Mouse (Mus musculus) liver, postnatal 0 days (tissue): ENCODE data around the gene Errfi1. TPM values are rescaled to one million over a fixed set of nuclear protein-coding genes. Genes with fewer than 3 reads are reported as not detected.

Experiments
- ATAC-seq: fragments of 200-750 bp; cut with Nextera tagmentation; 2 replicates; pipeline ENCODE4 v1.8.0; 2017; ENCODE audit warnings: mild to moderate bottlenecking, moderate library complexity
- DNase-seq: peaks from one replicate; pipeline ENCODE4 v3.0.0-alpha.2; 2016
- H3K27ac ChIP-seq: fragments of 300-500 bp; sonication (generic); 2 replicates; pipeline ENCODE4 v1.5.1; 2014; ENCODE audit warnings: antibody characterized with exemption, moderate library complexity, mild to moderate bottlenecking, low read depth
- H3K27me3 ChIP-seq: fragments of 300-500 bp; sonication (generic); 2 replicates; pipeline ENCODE4 v1.6.1; 2014; ENCODE audit warnings: low read length, control low read depth, mixed read lengths; ENCODE audit not compliant: insufficient read depth
- H3K36me3 ChIP-seq: fragments of 300-500 bp; sonication (generic); replicated peaks from 2 replicates; pipeline ENCODE4 v1.6.1; 2014; ENCODE audit warnings: mild to moderate bottlenecking, control low read depth, low read length, moderate library complexity, mixed read lengths; ENCODE audit not compliant: insufficient read depth
- H3K4me1 ChIP-seq: fragments of 300-500 bp; sonication (generic); 2 replicates; pipeline ENCODE4 v1.6.1; 2014; ENCODE audit warnings: antibody characterized with exemption, mild to moderate bottlenecking, control low read depth; ENCODE audit not compliant: insufficient read depth
- H3K4me2 ChIP-seq: fragments of 300-500 bp; sonication (generic); 2 replicates; pipeline ENCODE4 v1.6.1; 2014; ENCODE audit warnings: low read depth, mild to moderate bottlenecking, low read length, moderate library complexity, mixed read lengths
- H3K4me3 ChIP-seq: fragments of 300-500 bp; sonication (generic); 2 replicates; pipeline ENCODE4 v1.5.1; 2014; ENCODE audit warnings: low read depth, low read length
- H3K9ac ChIP-seq: fragments of 300-500 bp; sonication (generic); replicated peaks from 2 replicates; pipeline ENCODE4 v1.6.1; 2014; ENCODE audit warnings: mild to moderate bottlenecking, moderate library complexity
- H3K9me3 ChIP-seq: fragments of 300-500 bp; sonication (generic); 2 replicates; pipeline ENCODE4 v1.6.1; 2016; ENCODE audit warnings: mild to moderate bottlenecking, control low read depth, low read length, mixed read lengths
- CTCF ChIP-seq: sonication (generic); IDR thresholded peaks from 2 replicates; pipeline ENCODE4 v1.5.1; 2016; ENCODE audit warnings: antibody characterized with exemption, low read depth
- EP300 ChIP-seq: IDR thresholded peaks from 2 replicates; pipeline ENCODE4 v1.6.1; 2016; ENCODE audit warnings: antibody characterized with exemption, low read depth, mild to moderate bottlenecking
- WGBS: fragments of 180-500 bp; shearing (Covaris S2); extraction: QIAGEN DNeasy Blood & Tissue Kit; methylation state at CpG from one replicate; pipeline ENCODE4 v1.1.7; 2014; ENCODE audit not compliant: insufficient replicate concordance; 5-methylcytosine and 5-hydroxymethylcytosine counted together
- polyA plus RNA-seq: library from polyadenylated mRNA; unstranded; fragments of >200 nt; fragmentation: Nextera tagmentation; extraction: Ambion mirVana; gene quantifications from 2 replicates; pipeline ENCODE4 v1.2.1, GENCODE M21; 2015

Gene Errfi1
- polyA plus RNA-seq, 1 experiment from 2014 or later = 141 TPM

GRCm38 (mm10) chr4:150913743-150914142 lies 60.0 kb downstream of the Errfi1 start:
- peaks cover 34% of the 10 kb centered on the region for H3K4me1 ChIP-seq
- 13% methylated on average over 12 of the region's 12 CpGs for WGBS
- peak overlapping the region; percentile 81 for H3K4me3 ChIP-seq
- ATAC-seq = no peak
- TF ChIP-seq CTCF (no peak), EP300 (no peak)
- H3K9ac ChIP-seq = peak overlapping the region; percentile 86
- H3K27ac ChIP-seq = peak overlapping the region; percentile 97
- peak overlapping the region; percentile 80 for H3K4me2 ChIP-seq
- H3K36me3 ChIP-seq = no peaks in the 10 kb centered on the region
- no peaks in the 10 kb centered on the region for H3K27me3 ChIP-seq
- DNase-seq = no peak
- H3K9me3 ChIP-seq = no peaks in the 10 kb centered on the region

GRCm38 (mm10) chr4:150914290-150914733 lies 60.6 kb downstream of the Errfi1 start, which contains the start of the genes Park7 and Tnfrsf9:
Park7 (minus strand) TSS chr4:150914437.
Tnfrsf9 (plus strand) TSS chr4:150914562.
- Histone ChIP-seq H3K9me3 (no peaks in the 10 kb centered on the region), H3K27ac (peak within 1 kb of the TSS; percentile 97), H3K9ac (peak within 1 kb of the TSS; percentile 86), H3K4me2 (peak within 1 kb of the TSS; percentile 80), H3K27me3 (no peaks in the 10 kb centered on the region), H3K4me3 (peak within 1 kb of the TSS; percentile 81), H3K36me3 (no peaks in the 10 kb centered on the region), H3K4me1 (peaks cover 30% of the 10 kb centered on the region)
- DNase-seq = peak; percentile 97
- peak; percentile 81 for ATAC-seq
- TF ChIP-seq CTCF = peak; percentile 92
- TF ChIP-seq EP300 = no peak
- WGBS = 2% methylated on average over 48 of the region's 48 CpGs

GRCm38 (mm10) chr4:150915181-150915906 lies 61.6 kb downstream of the Errfi1 start:
- Histone ChIP-seq H3K9me3 (no peaks in the 10 kb centered on the region), H3K4me3 (peak overlapping the region; percentile 81), H3K36me3 (no peaks in the 10 kb centered on the region), H3K27me3 (no peaks in the 10 kb centered on the region), H3K4me2 (peak overlapping the region; percentile 80), H3K27ac (peak overlapping the region; percentile 97), H3K9ac (peak overlapping the region; percentile 86), H3K4me1 (peaks cover 25% of the 10 kb centered on the region)
- DNase-seq = no peak
- 45% methylated on average over 10 of the region's 10 CpGs for WGBS
- TF ChIP-seq CTCF (no peak), EP300 (no peak)
- no peak for ATAC-seq

- Histone ChIP-seq H3K9me3 (no peaks in the 10 kb centered on the region), H3K27me3 (no peaks in the 10 kb centered on the region), H3K4me1 (peaks cover 25% of the 10 kb centered on the region), H3K4me2 (no peak overlapping the region), H3K9ac (no peak overlapping the region), H3K4me3 (no peak overlapping the region), H3K27ac (0 out of 2 replicates have a peak overlapping the region, but pooled peaks have one; percentile 48), H3K36me3 (no peaks in the 10 kb centered on the region)
- 57% methylated on average over 8 of the region's 8 CpGs for WGBS
- no peak for DNase-seq
- TF ChIP-seq EP300 = no peak
- TF ChIP-seq CTCF = no peak
- ATAC-seq = no peak
These were observed 63.8 kb downstream of the Errfi1 start for GRCm38 (mm10) chr4:150917336-150918027.

Other genes with a start within 250 kb of the Errfi1 start
- not detected in 2 replicates for gene Slc45a1, start 201.7 kb upstream of the Errfi1 start, polyA plus RNA-seq
- gene Park7, start 60.5 kb downstream of the Errfi1 start, polyA plus RNA-seq = 227 and 228 TPM in 2 replicates
- gene Tnfrsf9, start 60.6 kb downstream of the Errfi1 start, polyA plus RNA-seq = 0.33 and 0.36 TPM in 2 replicates
- not detected in 2 replicates for gene Uts2, start 143.2 kb downstream of the Errfi1 start, polyA plus RNA-seq
- gene Per3, start 190.7 kb downstream of the Errfi1 start, polyA plus RNA-seq = 5.6 and 5.9 TPM in 2 replicates
- gene Vamp3, start 204.0 kb downstream of the Errfi1 start, polyA plus RNA-seq = 23.4 and 24.8 TPM in 2 replicates
- not detected in 2 replicates for gene Gm13090, start 235.7 kb downstream of the Errfi1 start, polyA plus RNA-seq